Mouse (Mus musculus): ENCODE measurements around the gene Faf2. TPM values are rescaled to one million over a fixed set of nuclear protein-coding genes. Genes with fewer than 3 reads are reported as not detected.

Gene Faf2
- total and polyA plus RNA-seq, 3 experiments = 40.8 to 51.7 (median 43.7) TPM

GRCm38 (mm10) chr13:54686139-54687053 lies 64.8 kb downstream of the Faf2 start:
- dilution Hi-C loops (cut with MboI; ENCODE audit: extremely low pct_ligation_motif_present, extremely low pct_unique_long_range_greater_than_20kb, low sequenced_read_pairs) = no loop called here

GRCm38 (mm10) chr13:54687096-54687495 lies 65.5 kb downstream of the Faf2 start:
- dilution Hi-C loops (cut with MboI; ENCODE audit: extremely low pct_ligation_motif_present, extremely low pct_unique_long_range_greater_than_20kb, low sequenced_read_pairs) = no loop called here
- Histone ChIP-seq H3K4me1 (ENCODE audit: control insufficient read depth in 1 of 2, insufficient read depth in 2 of 2) (peaks cover 17 to 47% of the 10 kb centered on the region in 2 experiments), H3K4me2 (ENCODE audit: insufficient read depth, low read depth, poor library complexity, severe bottlenecking) (peak overlapping the region; percentile 93), H3K27ac (ENCODE audit: insufficient read depth, low read depth) (peak overlapping the region; percentile 78), H3K36me3 (replicated peaks in 1 of 2; ENCODE audit: control insufficient read depth in 1 of 2, insufficient read depth in 1 of 2, low read length in 1 of 2) (peaks cover 22 to 47% of the 10 kb centered on the region in 2 experiments), H3K9me3 (replicated peaks; ENCODE audit: low read length) (no peaks in the 10 kb centered on the region), H3K27me3 (replicated peaks) (no peaks in the 10 kb centered on the region), H3K79me2 (replicated peaks; ENCODE audit: control insufficient read depth, extremely low read depth, insufficient read depth, poor library complexity, severe bottlenecking) (peaks cover 35% of the 10 kb centered on the region), H3K9ac (ENCODE audit: insufficient read depth, low read depth) (peak overlapping the region; percentile 74), H3K4me3 (replicated peaks in 1 of 3; ENCODE audit: low read depth in 2 of 3, low read length in 2 of 3, poor library complexity in 1 of 3) (peak overlapping the region; percentile 84 to 89 (median 85))
- TF ChIP-seq NELFE (IDR thresholded peaks at IDR 0.05; ENCODE audit: low read depth, low read length) (no peak), MXI1 (IDR thresholded peaks at IDR 0.05; ENCODE audit: low read depth, low read length) (peak; percentile 99), CHD2 (IDR thresholded peaks at IDR 0.05; ENCODE audit: low read length) (no peak), JUN (IDR thresholded peaks at IDR 0.05; ENCODE audit: insufficient read depth, low read depth, low read length) (no peak), POLR2A (IDR thresholded peaks at IDR 0.05; ENCODE audit: low read depth, low read length) (no peak; the same call in 1 of the 2 replicates), ZKSCAN1 (IDR thresholded peaks at IDR 0.05; ENCODE audit: borderline replicate concordance, low read depth, low read length) (no peak), RAD21 (IDR thresholded peaks at IDR 0.05; ENCODE audit: low read depth, low read length) (no peak), TBP (conservative IDR thresholded peaks at IDR 0.05; ENCODE audit: low read depth, low read length) (no peak), E2F4 (IDR thresholded peaks at IDR 0.05; ENCODE audit: insufficient replicate concordance, low read depth, low read length) (no peak), CTCF (conservative IDR thresholded peaks at IDR 0.05 in 1 of 2, IDR thresholded peaks at IDR 0.05 in 1 of 2; ENCODE audit: low read depth in 2 of 2, low read length in 2 of 2) (no peak), GABPA (IDR thresholded peaks at IDR 0.05; ENCODE audit: insufficient replicate concordance, low read depth, low read length) (no peak), ZNF384 (IDR thresholded peaks at IDR 0.05; ENCODE audit: low read depth, low read length) (no peak), SIN3A (IDR thresholded peaks at IDR 0.05; ENCODE audit: low read length) (peak; percentile 99)
- peak; percentile 79 for DNase-seq (ENCODE audit: extremely low read depth)
- in situ Hi-C loops (cut with MboI; ENCODE audit: low pct_ligation_motif_present, low pct_unique_long_range_greater_than_20kb, low sequenced_read_pairs) = no loop called here

More at GRCm38 (mm10) chr13:54686139-54687053, 64.8 kb downstream of the Faf2 start:
- Histone ChIP-seq H3K4me1 (ENCODE audit: control insufficient read depth in 1 of 2, insufficient read depth in 2 of 2) (peaks cover 12 to 40% of the 10 kb centered on the region in 2 experiments), H3K9me3 (replicated peaks; ENCODE audit: low read length) (no peaks in the 10 kb centered on the region), H3K9ac (ENCODE audit: insufficient read depth, low read depth) (peak overlapping the region; percentile 74), H3K4me3 (replicated peaks in 1 of 3; ENCODE audit: low read depth in 2 of 3, low read length in 2 of 3, poor library complexity in 1 of 3) (peak overlapping the region; percentile 84 to 89 (median 85)), H3K27me3 (replicated peaks) (no peaks in the 10 kb centered on the region), H3K36me3 (replicated peaks in 1 of 2; ENCODE audit: control insufficient read depth in 1 of 2, insufficient read depth in 1 of 2, low read length in 1 of 2) (peaks cover 29 to 54% of the 10 kb centered on the region in 2 experiments), H3K79me2 (replicated peaks; ENCODE audit: control insufficient read depth, extremely low read depth, insufficient read depth, poor library complexity, severe bottlenecking) (peaks cover 35% of the 10 kb centered on the region), H3K4me2 (ENCODE audit: insufficient read depth, low read depth, poor library complexity, severe bottlenecking) (peak overlapping the region; percentile 93), H3K27ac (ENCODE audit: insufficient read depth, low read depth) (0 out of 2 replicates have a peak overlapping the region, but pooled peaks have one; percentile 28)
- peak; percentile 26 for DNase-seq (ENCODE audit: extremely low read depth)
- TF ChIP-seq MAZ (IDR thresholded peaks at IDR 0.05; ENCODE audit: low read depth, low read length) = no peak
- no peak for TF ChIP-seq GABPA (IDR thresholded peaks at IDR 0.05; ENCODE audit: insufficient replicate concordance, low read depth, low read length)
- no peak for TF ChIP-seq MAFK (IDR thresholded peaks at IDR 0.05; ENCODE audit: insufficient replicate concordance, low read length)
- TF ChIP-seq POLR2AphosphoS2 (IDR thresholded peaks at IDR 0.05; ENCODE audit: low read depth, low read length) = no peak
- TF ChIP-seq EP300 (IDR thresholded peaks at IDR 0.05; ENCODE audit: low read length) = no peak
- no peak for TF ChIP-seq CHD1 (IDR thresholded peaks at IDR 0.05; ENCODE audit: low read depth, low read length)
- no peak for TF ChIP-seq HCFC1 (IDR thresholded peaks at IDR 0.05; ENCODE audit: low read depth, low read length)
- no peak for TF ChIP-seq E2F4 (IDR thresholded peaks at IDR 0.05; ENCODE audit: insufficient replicate concordance, low read depth, low read length)
- TF ChIP-seq RAD21 (IDR thresholded peaks at IDR 0.05; ENCODE audit: low read depth, low read length) = no peak
- no peak for TF ChIP-seq SMC3 (IDR thresholded peaks at IDR 0.05; ENCODE audit: low read depth, low read length)
- no peak for TF ChIP-seq ETS1 (conservative IDR thresholded peaks at IDR 0.05; ENCODE audit: low read depth, low read length)
- no peak for TF ChIP-seq ZNF384 (IDR thresholded peaks at IDR 0.05; ENCODE audit: low read depth, low read length)
- TF ChIP-seq ZMIZ1 (IDR thresholded peaks at IDR 0.05; ENCODE audit: low read depth, low read length) = no peak
- TF ChIP-seq KAT2A (IDR thresholded peaks at IDR 0.05; ENCODE audit: insufficient replicate concordance, low read length) = no peak
- in situ Hi-C loops (cut with MboI; ENCODE audit: low pct_ligation_motif_present, low pct_unique_long_range_greater_than_20kb, low sequenced_read_pairs) = no loop called here

All from CH12.LX (cell line).